Mouse (Mus musculus) lung, postnatal 0 days (tissue): ENCODE results near the gene Hist1h3g.

ENCODE experiments used
- CTCF ChIP-seq: IDR thresholded peaks from 2 replicates; pipeline ENCODE4 v1.5.1; 2016; ENCODE audit warnings: antibody characterized with exemption, mild to moderate bottlenecking
- EP300 ChIP-seq: IDR thresholded peaks from 2 replicates; pipeline ENCODE4 v1.6.1; 2016; ENCODE audit warnings: antibody characterized with exemption, mild to moderate bottlenecking, control low read depth

DNA sequence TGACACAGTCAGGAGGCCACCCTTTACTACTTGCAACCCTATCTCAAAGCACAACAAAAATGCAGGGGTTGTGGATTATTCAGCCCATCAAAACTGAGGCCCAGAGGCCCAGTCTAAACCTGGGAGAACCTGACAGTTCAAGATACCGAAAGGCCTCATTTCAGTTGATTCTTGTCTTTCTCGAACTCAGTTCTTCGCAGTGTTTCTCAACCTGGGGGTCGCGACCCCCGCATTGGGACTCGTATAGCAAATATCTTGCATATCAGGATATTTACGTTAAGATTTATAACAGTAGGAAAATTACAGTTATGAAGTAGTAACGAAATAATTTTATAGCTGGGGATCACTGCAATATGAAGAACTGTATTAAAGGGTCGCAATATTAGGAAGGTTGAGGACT is 9.3 kb upstream of the Hist1h3g start:
- no peak for TF ChIP-seq CTCF
- TF ChIP-seq EP300 = no peak
